Mouse (Mus musculus): ENCODE measurements around the gene 5730522E02Rik. TPM values are rescaled to one million over a fixed set of nuclear protein-coding genes. Genes with fewer than 3 reads are reported as not detected.

5730522E02Rik gene
- total RNA-seq, 2 experiments from 2014 or later, result not detected

DNA sequence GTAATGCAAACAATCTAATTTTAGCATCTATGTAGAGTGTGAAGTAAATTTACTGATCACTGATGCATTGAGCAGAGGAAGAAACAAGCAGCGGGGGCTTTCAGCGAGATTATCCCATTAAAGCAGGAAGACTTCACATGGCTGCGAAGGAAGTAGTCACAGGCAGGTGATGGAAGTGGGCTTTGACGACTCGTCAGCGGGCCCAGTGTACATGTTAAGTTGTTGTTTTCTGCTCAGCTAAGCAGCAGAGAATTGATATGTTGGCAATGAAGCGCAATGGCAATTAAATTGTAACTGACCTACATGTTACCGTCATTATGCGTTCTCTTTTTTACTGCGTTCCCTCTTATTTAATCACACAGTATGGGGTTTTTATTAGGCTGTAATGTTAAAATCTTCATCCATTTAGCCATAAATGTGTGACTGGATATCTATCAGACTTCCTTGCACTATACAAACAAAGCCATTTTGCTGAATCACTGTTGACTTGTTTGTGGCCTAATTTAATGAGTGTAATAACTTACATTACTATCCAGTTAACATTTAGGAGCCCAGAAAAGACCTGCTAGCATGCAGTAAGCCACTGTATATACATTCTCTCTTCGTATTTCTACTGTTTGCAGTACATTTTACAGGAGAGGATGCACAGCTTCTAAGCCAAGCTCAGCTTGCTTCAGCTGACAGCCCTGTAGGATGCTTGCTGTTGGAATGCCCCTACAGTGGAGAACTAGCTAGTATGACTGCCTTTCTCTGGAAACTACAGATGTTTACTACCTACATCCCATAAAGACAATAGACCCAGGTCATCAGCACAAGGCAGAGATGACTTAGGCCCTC is 506.0 kb downstream of the 5730522E02Rik start:
- DNase-seq, result no peak
- intact Hi-C loops (cut with DNase I), result no loop called here

GRCm38 (mm10) chr11:25702791-25703190 is 507.8 kb downstream of the 5730522E02Rik start:
- intact Hi-C loops (cut with DNase I), result no loop called here
- DNase-seq, result no peak

DNA sequence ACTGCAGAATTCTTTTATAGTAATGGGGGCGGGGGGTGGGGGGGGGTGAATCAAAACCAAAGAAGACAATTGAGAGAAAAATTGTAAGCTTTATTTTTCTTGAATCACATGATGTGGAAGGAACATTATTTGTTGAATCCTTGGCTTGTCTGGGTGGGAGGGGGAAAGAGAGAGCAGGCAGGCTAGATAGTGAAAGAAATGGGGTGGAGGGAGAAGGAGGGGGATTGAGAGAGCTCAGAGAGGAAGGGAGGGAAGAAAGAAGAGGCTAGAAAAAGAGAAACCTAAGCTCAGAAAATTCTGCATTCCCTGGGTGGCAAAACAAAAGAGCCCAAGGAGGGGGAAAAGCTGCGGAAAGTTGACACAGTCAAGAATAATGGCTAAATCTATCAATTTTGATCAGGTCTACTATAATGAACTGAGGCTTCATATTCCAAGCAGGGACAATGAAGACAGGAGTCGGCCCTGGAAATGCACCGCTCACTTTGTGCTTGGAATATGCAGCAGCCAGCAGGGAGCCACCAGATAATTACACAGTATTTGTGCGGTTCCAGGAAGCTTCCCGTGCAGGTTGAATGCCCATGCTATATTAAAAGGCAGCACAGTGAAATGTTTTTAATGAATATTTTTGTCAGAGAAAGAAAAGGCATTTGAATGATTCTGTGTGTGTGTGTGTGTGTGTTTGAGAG is 512.9 kb downstream of the 5730522E02Rik start:
- intact Hi-C loops (cut with DNase I), result no loop called here
- DNase-seq, result no peak

GRCm38 (mm10) chr11:25696168-25696567 is 514.4 kb downstream of the 5730522E02Rik start:
- no peak for DNase-seq
- intact Hi-C loops (cut with DNase I), result no loop called here

DNA sequence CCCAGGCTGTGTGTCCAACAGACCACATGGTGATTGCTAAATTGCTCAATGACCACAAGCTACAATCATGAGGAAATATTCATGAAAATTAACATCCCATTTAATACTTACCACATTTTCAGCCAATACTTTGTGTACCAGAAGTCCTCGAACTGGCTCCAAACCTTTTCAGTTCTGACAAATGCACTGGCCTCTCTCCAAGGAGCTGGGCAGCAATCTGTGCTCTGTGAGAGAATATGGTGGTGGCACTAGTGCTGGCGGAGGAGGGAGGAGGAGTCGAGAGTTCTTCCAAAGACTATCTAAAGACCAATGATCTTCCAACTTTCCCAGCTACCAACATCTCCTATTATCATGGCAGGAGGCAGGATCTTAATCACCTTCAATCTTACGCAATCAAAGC is 525.8 kb downstream of the 5730522E02Rik start:
- intact Hi-C loops (cut with DNase I), result no loop called here
- DNase-seq, result no peak

- intact Hi-C loops (cut with DNase I), result no loop called here
- DNase-seq, result no peak
Measured at GRCm38 (mm10) chr11:25679856-25680255, 530.7 kb downstream of the 5730522E02Rik start.

GRCm38 (mm10) chr11:25674194-25674593 is 536.4 kb downstream of the 5730522E02Rik start:
- DNase-seq, result no peak
- intact Hi-C loops (cut with DNase I), result no loop called here

DNA sequence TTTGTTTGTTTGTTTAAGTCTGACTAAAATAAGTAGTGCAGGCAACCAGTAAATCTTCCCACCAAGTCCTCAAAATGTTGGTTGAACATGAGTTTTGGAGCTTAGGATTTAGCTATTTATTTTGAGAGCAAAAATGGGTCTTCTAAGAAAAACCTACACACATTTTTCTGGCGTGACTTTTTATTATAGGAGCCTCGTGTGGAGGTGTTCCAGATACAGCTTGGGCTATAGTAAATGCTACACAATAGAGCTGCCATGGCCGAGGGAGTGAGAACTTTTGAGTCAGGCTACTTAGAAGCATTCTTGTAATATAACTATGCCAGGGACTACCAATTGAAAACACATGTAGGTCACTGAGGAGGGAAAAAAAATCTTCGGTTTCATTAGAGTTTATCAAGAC is 540.5 kb downstream of the 5730522E02Rik start:
- DNase-seq, result no peak
- intact Hi-C loops (cut with DNase I), result no loop called here

- intact Hi-C loops (cut with DNase I), result no loop called here
- no peak for DNase-seq
Measured at GRCm38 (mm10) chr11:25664562-25665104, 545.9 kb downstream of the 5730522E02Rik start.

- no peak for DNase-seq
- intact Hi-C loops (cut with DNase I), result no loop called here
Measured at GRCm38 (mm10) chr11:25646282-25646681, 564.3 kb downstream of the 5730522E02Rik start.

GRCm38 (mm10) chr11:25644767-25645622 is 565.6 kb downstream of the 5730522E02Rik start:
- intact Hi-C loops (cut with DNase I), result no loop called here
- no peak for DNase-seq

GRCm38 (mm10) chr11:25606886-25607285 is 603.7 kb downstream of the 5730522E02Rik start:
- no peak for DNase-seq
- intact Hi-C loops (cut with DNase I), result no loop called here

GRCm38 (mm10) chr11:25600030-25600429 is 610.5 kb downstream of the 5730522E02Rik start:
- no peak for DNase-seq
- intact Hi-C loops (cut with DNase I), result no loop called here

DNA sequence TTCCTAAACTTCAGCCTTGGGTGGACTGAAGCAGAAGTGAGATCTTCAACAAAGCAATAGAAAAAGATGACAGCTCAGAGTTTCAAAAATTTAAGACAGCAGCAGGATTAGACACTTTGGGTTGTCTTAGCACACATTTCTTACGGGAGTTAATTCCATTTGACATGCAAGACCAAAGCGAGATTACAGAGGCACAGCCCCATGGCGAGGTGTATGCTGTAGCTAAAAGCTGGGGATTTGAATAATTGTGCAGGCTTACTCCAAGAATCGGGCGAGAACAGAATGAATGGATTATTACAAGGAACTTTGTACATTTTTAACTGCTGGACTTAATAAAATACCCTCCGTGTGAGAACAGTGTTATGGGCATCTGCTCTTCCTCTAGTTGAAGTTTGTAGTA is 615.3 kb downstream of the 5730522E02Rik start:
- DNase-seq, result no peak
- intact Hi-C loops (cut with DNase I), result no loop called here

GRCm38 (mm10) chr11:25594780-25595179 is 615.8 kb downstream of the 5730522E02Rik start:
- DNase-seq, result no peak
- intact Hi-C loops (cut with DNase I), result no loop called here

DNA sequence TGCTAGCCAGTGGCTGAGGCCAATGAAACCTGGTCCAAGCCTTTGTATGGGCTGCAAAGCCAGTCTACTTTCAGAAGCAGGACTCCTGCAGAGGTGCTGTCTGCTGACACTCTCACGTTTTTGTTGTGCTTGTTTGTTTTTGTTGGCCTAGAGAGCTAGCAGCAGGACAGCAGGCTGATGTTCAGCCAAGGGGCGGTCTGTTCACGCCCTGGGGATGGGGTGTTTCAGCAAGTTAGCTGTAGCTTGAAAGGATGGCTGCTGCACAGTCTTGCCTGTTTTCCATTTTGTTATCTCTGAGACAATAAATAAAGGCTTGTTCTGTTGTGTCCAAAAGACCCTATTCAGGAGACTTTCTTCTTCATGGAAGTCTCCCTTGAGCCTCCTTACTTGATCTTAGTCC is 618.3 kb downstream of the 5730522E02Rik start:
- intact Hi-C loops (cut with DNase I), result no loop called here

DNA sequence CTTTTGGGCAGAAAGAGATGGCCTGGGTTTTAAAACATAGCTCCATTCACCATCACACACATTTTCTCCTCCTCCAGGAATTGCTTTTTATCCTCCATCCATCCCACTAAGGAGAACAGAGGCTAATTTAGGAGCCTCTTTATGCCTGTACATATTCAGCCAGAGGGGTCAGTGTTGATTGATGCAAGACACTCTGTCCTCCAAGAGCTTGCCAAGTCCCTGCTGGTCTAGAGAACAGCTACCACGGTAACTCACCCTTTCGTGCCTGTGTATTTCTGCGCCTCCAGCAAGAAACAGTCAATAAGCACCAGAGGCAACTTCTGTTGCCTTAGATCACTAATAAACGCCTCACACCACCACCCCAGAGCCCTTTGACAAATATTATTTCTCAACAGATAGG is 620.3 kb downstream of the 5730522E02Rik start:
- no peak for DNase-seq
- intact Hi-C loops (cut with DNase I), result no loop called here

More for the DNA sequence above, 618.3 kb downstream of the 5730522E02Rik start:
- DNase-seq, result no peak

DNA sequence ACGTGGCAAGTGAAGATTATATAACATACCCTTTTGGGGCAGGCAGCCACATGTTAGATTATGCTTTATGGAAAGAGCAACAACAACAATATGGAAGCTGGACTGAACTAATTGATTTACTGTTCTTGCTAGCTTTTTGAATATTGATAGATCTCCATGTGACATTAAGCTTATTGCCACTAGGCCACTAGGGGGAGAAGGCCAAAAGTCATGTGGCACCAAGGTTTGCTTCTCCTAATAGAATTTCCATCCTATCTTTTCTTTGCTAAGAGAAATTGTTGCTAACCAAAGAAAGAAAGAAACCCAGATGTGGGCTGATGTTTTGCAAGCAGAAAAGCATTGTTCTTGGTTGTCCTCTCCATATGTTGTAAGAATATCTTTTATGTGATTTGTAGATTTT is 621.1 kb downstream of the 5730522E02Rik start:
- DNase-seq, result no peak
- intact Hi-C loops (cut with DNase I), result no loop called here

DNA sequence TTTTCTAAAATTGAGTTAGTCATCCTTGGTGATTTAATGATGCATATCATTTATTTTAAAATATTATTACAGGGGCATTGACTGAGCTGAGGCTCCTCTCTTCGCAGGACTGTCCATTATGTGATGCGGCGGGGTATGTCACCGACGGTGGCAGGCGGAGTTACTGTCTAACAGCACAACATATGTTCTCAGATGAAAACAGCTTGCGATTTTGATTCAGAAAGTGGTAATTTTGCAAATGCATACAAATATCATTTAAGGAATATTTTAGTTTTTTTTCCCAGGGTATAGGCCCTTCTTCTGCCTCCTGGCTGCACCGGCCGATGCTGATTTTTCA is 636.5 kb downstream of the 5730522E02Rik start:
- no peak for DNase-seq
- intact Hi-C loops (cut with DNase I), result no loop called here

GRCm38 (mm10) chr11:25573408-25574128 is 637.0 kb downstream of the 5730522E02Rik start:
- intact Hi-C loops (cut with DNase I), result no loop called here
- DNase-seq, result no peak

Data from heart, postnatal 36 days (tissue).